ENCODE assay signal across 10 mouse cellular contexts in genomic region chr12:79917634-79918289, GRCm38 (mm10).
A peak's percentile ranks its signal among the peaks of the same experiment; 100 is the strongest.
DNase-seq lines count a peak whose midpoint lies in the region; ATAC-seq and TF ChIP-seq lines count a peak whose summit lies in the region.
"Had no signal": no experiment of that assay in that cellular context is flagged by ENCODE, and none has a peak within 500 bp of the region (broad histone marks: within the 10 kb centered on the region; RNA-seq: fewer than 3 reads in every experiment).

No protein-coding gene starts in this region.

- no peaks in the 10 kb centered on the region for H3K9me3 ChIP-seq in hindbrain, embryonic 16.5 days (ENCODE audit: control insufficient read depth, low read length)
- peaks cover 4% of the 10 kb centered on the region; the same call in 1 of the 2 replicates for H3K9me3 ChIP-seq in hindbrain, embryonic 12.5 days (replicated peaks)
- peaks cover 13% of the 10 kb centered on the region for H3K9me3 ChIP-seq in limb, embryonic 13.5 days

- no peak for TF ChIP-seq CTCF in testis, adult 2 months (IDR thresholded peaks at IDR 0.05; ENCODE audit: control insufficient read depth, insufficient read depth, insufficient replicate concordance, low read depth, low read length)
- TF ChIP-seq CTCF in thymus, adult 2 months (IDR thresholded peaks at IDR 0.05; ENCODE audit: borderline replicate concordance, control insufficient read depth, extremely low read depth, insufficient read depth, low read length, poor library complexity) = no peak

- no peak overlapping the region for H3K4me3 ChIP-seq in hindbrain, embryonic 16.5 days (ENCODE audit: low read length)
- H3K4me3 ChIP-seq in hindbrain, embryonic 12.5 days = no peak overlapping the region
- H3K4me3 ChIP-seq in testis, adult 2 months (ENCODE audit: control insufficient read depth, low read depth, low read length) = no peak overlapping the region
- no peak overlapping the region for H3K4me3 ChIP-seq in limb, embryonic 13.5 days
- no peak overlapping the region for H3K4me3 ChIP-seq in thymus, adult 2 months (ENCODE audit: control insufficient read depth, insufficient read depth, low read length)

- H3K27ac ChIP-seq in hindbrain, embryonic 16.5 days (ENCODE audit: low read depth, low read length) = peak overlapping the region; percentile 19; the same call in 1 of the 2 replicates
- H3K27ac ChIP-seq in hindbrain, embryonic 12.5 days = no peak overlapping the region
- H3K27ac ChIP-seq in testis, adult 2 months (ENCODE audit: control insufficient read depth, insufficient read depth, low read depth, low read length) = peak overlapping the region; percentile 47; the same call in 1 of the 2 replicates
- H3K27ac ChIP-seq in limb, embryonic 13.5 days = peak overlapping the region; percentile 3; the same call in 1 of the 2 replicates
- H3K27ac ChIP-seq in thymus, adult 2 months (ENCODE audit: control insufficient read depth, insufficient read depth, low read length) = no peak overlapping the region

- no peaks in the 10 kb centered on the region for H3K36me3 ChIP-seq in hindbrain, embryonic 16.5 days (ENCODE audit: control insufficient read depth, insufficient read depth, low read length)
- H3K36me3 ChIP-seq in hindbrain, embryonic 12.5 days = no peaks in the 10 kb centered on the region
- H3K36me3 ChIP-seq in testis, adult 2 months (ENCODE audit: control insufficient read depth, insufficient read depth, low read length) = no peaks in the 10 kb centered on the region
- no peaks in the 10 kb centered on the region for H3K36me3 ChIP-seq in limb, embryonic 13.5 days
- H3K36me3 ChIP-seq in thymus, adult 2 months (ENCODE audit: control insufficient read depth, insufficient read depth, low read length) = no peaks in the 10 kb centered on the region

- 45% methylated on average over 10 of the region's 10 CpGs for WGBS in hindbrain, embryonic 16.5 days
- 42% methylated on average over 10 of the region's 10 CpGs for WGBS in hindbrain, embryonic 12.5 days
- 40% methylated on average over 10 of the region's 10 CpGs for WGBS in limb, embryonic 13.5 days
- WGBS in thymus, adult 2 months = 89% methylated on average over 10 of the region's 10 CpGs

- no peak overlapping the region for H3K9ac ChIP-seq in hindbrain, embryonic 16.5 days (ENCODE audit: low read depth, low read length)
- no peak overlapping the region for H3K9ac ChIP-seq in hindbrain, embryonic 12.5 days
- H3K9ac ChIP-seq in limb, embryonic 13.5 days = no peak overlapping the region

- no peaks in the 10 kb centered on the region for H3K27me3 ChIP-seq in hindbrain, embryonic 16.5 days (replicated peaks; ENCODE audit: control insufficient read depth, insufficient read depth, low read length)
- H3K27me3 ChIP-seq in hindbrain, embryonic 12.5 days = no peaks in the 10 kb centered on the region
- no peaks in the 10 kb centered on the region for H3K27me3 ChIP-seq in testis, adult 2 months (ENCODE audit: control insufficient read depth, insufficient read depth, low read length)
- H3K27me3 ChIP-seq in limb, embryonic 13.5 days = no peaks in the 10 kb centered on the region
- H3K27me3 ChIP-seq in thymus, adult 2 months (ENCODE audit: control insufficient read depth, insufficient read depth, low read length) = no peaks in the 10 kb centered on the region

- no peak for TF ChIP-seq POLR2A in testis, adult 2 months (IDR thresholded peaks at IDR 0.05; ENCODE audit: control insufficient read depth, low read depth, low read length)
- TF ChIP-seq POLR2A in thymus, adult 2 months (IDR thresholded peaks at IDR 0.05; ENCODE audit: control insufficient read depth, extremely low read depth, insufficient read depth, low read length, poor library complexity) = no peak

- no peak overlapping the region for H3K4me2 ChIP-seq in hindbrain, embryonic 16.5 days (ENCODE audit: low read length)
- no peak overlapping the region for H3K4me2 ChIP-seq in hindbrain, embryonic 12.5 days (replicated peaks)
- H3K4me2 ChIP-seq in limb, embryonic 13.5 days (replicated peaks) = no peak overlapping the region

- ATAC-seq in hindbrain, embryonic 16.5 days = no peak
- ATAC-seq in hindbrain, embryonic 12.5 days (ENCODE audit: low FRiP score) = no peak
- ATAC-seq in limb, embryonic 13.5 days (ENCODE audit: low FRiP score, low read depth) = no peak

- DNase-seq in testis, postnatal 14 days (ENCODE audit: low spot score) = no peak
- DNase-seq in urinary bladder, adult 18-20 months (ENCODE audit: low spot score in 2 of 2) = no peak
- DNase-seq in thymus, adult 2 months = no peak
- DNase-seq: adrenal gland, postnatal 10 days; cerebellum, postnatal 14 days; layer of hippocampus, adult 9-11 months had no signal

- H3K4me1 ChIP-seq in hindbrain, embryonic 16.5 days (ENCODE audit: control insufficient read depth, insufficient read depth, low read depth, low read length) = no peaks in the 10 kb centered on the region; the same call in 1 of the 2 replicates
- peaks cover 22% of the 10 kb centered on the region for H3K4me1 ChIP-seq in hindbrain, embryonic 12.5 days
- peaks cover 3% of the 10 kb centered on the region; the same call in 1 of the 2 replicates for H3K4me1 ChIP-seq in testis, adult 2 months (ENCODE audit: control insufficient read depth, insufficient read depth, low read length)
- H3K4me1 ChIP-seq in limb, embryonic 13.5 days = peaks cover 33% of the 10 kb centered on the region
- H3K4me1 ChIP-seq in thymus, adult 2 months (replicated peaks; ENCODE audit: control insufficient read depth, insufficient read depth, low read length) = no peaks in the 10 kb centered on the region

Comparison
In these comparisons a context has a peak if more than half of its experiments do, and no peak if none do; other contexts are left out.
1. H3K27ac ChIP-seq: peak in hindbrain, embryonic 16.5 days (single experiment), testis, adult 2 months (single experiment) and limb, embryonic 13.5 days (single experiment); none in hindbrain, embryonic 12.5 days (single experiment) and thymus, adult 2 months (single experiment).